Mouse (Mus musculus): ENCODE measurements around the gene Etv6.

GRCm38 (mm10) chr6:134117380-134117938, 82.0 kb downstream of the Etv6 start:
- TF ChIP-seq CTCF (conservative IDR thresholded peaks at IDR 0.05; ENCODE audit: low read length), result no peak
- no peak for TF ChIP-seq POU5F1 (IDR thresholded peaks at IDR 0.05; ENCODE audit: borderline replicate concordance, low read length)
